Mouse (Mus musculus): ENCODE measurements at regions not wholly inside any gene's neighbourhood (a gene's known extent, or its start where the extent isn't known, plus 50 kb on each side); places are given as distances from the start of the nearest gene placed in this dataset.

GRCm38 (mm10) chr7:111395972-111396371 is 313.1 kb upstream of the Eif4g2 start:
- DNase-seq (ENCODE audit: low spot score), result no peak
- no peak overlapping the region for H3K4me3 ChIP-seq (ENCODE audit: low read depth, low read length)
- H3K9me3 ChIP-seq (replicated peaks), result no peaks in the 10 kb centered on the region
- H3K36me3 ChIP-seq (replicated peaks), result no peaks in the 10 kb centered on the region
- no peaks in the 10 kb centered on the region for H3K4me1 ChIP-seq (ENCODE audit: insufficient read depth, low read depth, low read length)
- TF ChIP-seq GATA1 (IDR thresholded peaks at IDR 0.05; ENCODE audit: borderline replicate concordance, low read length) (no peak), TAL1 (conservative IDR thresholded peaks at IDR 0.05; ENCODE audit: low read depth, low read length) (no peak), POLR2AphosphoS5 (IDR thresholded peaks at IDR 0.05; ENCODE audit: insufficient replicate concordance, low read depth, low read length) (no peak), GATA2 (IDR thresholded peaks at IDR 0.05; ENCODE audit: borderline replicate concordance, low read depth, low read length) (no peak)
- no peaks in the 10 kb centered on the region for H3K27me3 ChIP-seq (ENCODE audit: insufficient read depth, low read length)
- ATAC-seq (ENCODE audit: extremely low read depth, insufficient number of reproducible peaks, low FRiP score, poor library complexity, severe bottlenecking), result no peak

- no peaks in the 10 kb centered on the region for H3K4me1 ChIP-seq (ENCODE audit: insufficient read depth, low read depth, low read length)
- H3K9me3 ChIP-seq (replicated peaks), result no peaks in the 10 kb centered on the region
- DNase-seq (ENCODE audit: low spot score), result no peak
- no peak for ATAC-seq (ENCODE audit: extremely low read depth, insufficient number of reproducible peaks, low FRiP score, poor library complexity, severe bottlenecking)
- no peaks in the 10 kb centered on the region for H3K27me3 ChIP-seq (ENCODE audit: insufficient read depth, low read length)
- no peaks in the 10 kb centered on the region for H3K36me3 ChIP-seq (replicated peaks)
- no peak overlapping the region for H3K4me3 ChIP-seq (ENCODE audit: low read depth, low read length)
- no peak for TF ChIP-seq TAL1 (conservative IDR thresholded peaks at IDR 0.05; ENCODE audit: low read depth, low read length)
- no peak for TF ChIP-seq POLR2AphosphoS5 (IDR thresholded peaks at IDR 0.05; ENCODE audit: insufficient replicate concordance, low read depth, low read length)
Observed at GRCm38 (mm10) chr7:111395111-111395510, 312.3 kb upstream of the Eif4g2 start.

- TF ChIP-seq POLR2AphosphoS5 (IDR thresholded peaks at IDR 0.05; ENCODE audit: insufficient replicate concordance, low read depth, low read length), result no peak
- TF ChIP-seq CTCF (IDR thresholded peaks at IDR 0.05; ENCODE audit: low read depth, low read length), result no peak
- no peak for TF ChIP-seq GATA2 (IDR thresholded peaks at IDR 0.05; ENCODE audit: borderline replicate concordance, low read depth, low read length)
- TF ChIP-seq TAL1 (conservative IDR thresholded peaks at IDR 0.05; ENCODE audit: low read depth, low read length), result no peak
- H3K9me3 ChIP-seq (replicated peaks), result peaks cover 2% of the 10 kb centered on the region; the same call in 1 of the 2 replicates
- H3K4me1 ChIP-seq (ENCODE audit: insufficient read depth, low read depth, low read length), result no peaks in the 10 kb centered on the region
- no peaks in the 10 kb centered on the region for H3K27me3 ChIP-seq (ENCODE audit: insufficient read depth, low read length)
- no peak overlapping the region for H3K4me3 ChIP-seq (ENCODE audit: low read depth, low read length)
- no peaks in the 10 kb centered on the region for H3K36me3 ChIP-seq (replicated peaks)
- ATAC-seq (ENCODE audit: extremely low read depth, insufficient number of reproducible peaks, low FRiP score, poor library complexity, severe bottlenecking) (no peak), DNase-seq (ENCODE audit: low spot score) (no peak)
Observed at GRCm38 (mm10) chr7:111393846-111394245, 311.0 kb upstream of the Eif4g2 start.

- Histone ChIP-seq H3K4me1 (ENCODE audit: insufficient read depth, low read depth, low read length) (no peaks in the 10 kb centered on the region), H3K4me3 (ENCODE audit: low read depth, low read length) (no peak overlapping the region), H3K36me3 (replicated peaks) (no peaks in the 10 kb centered on the region), H3K27me3 (ENCODE audit: insufficient read depth, low read length) (no peaks in the 10 kb centered on the region), H3K9me3 (replicated peaks) (peaks cover 2% of the 10 kb centered on the region; the same call in 1 of the 2 replicates)
- no peak for DNase-seq (ENCODE audit: low spot score)
- ATAC-seq (ENCODE audit: extremely low read depth, insufficient number of reproducible peaks, low FRiP score, poor library complexity, severe bottlenecking), result no peak
- TF ChIP-seq CTCF (IDR thresholded peaks at IDR 0.05; ENCODE audit: low read depth, low read length) (no peak), POLR2AphosphoS5 (IDR thresholded peaks at IDR 0.05; ENCODE audit: insufficient replicate concordance, low read depth, low read length) (no peak), GATA1 (IDR thresholded peaks at IDR 0.05; ENCODE audit: borderline replicate concordance, low read length) (no peak), TAL1 (conservative IDR thresholded peaks at IDR 0.05; ENCODE audit: low read depth, low read length) (no peak), GATA2 (IDR thresholded peaks at IDR 0.05; ENCODE audit: borderline replicate concordance, low read depth, low read length) (no peak)
Observed at GRCm38 (mm10) chr7:111389690-111390089, 306.9 kb upstream of the Eif4g2 start.

- DNase-seq (ENCODE audit: low spot score) (no peak), ATAC-seq (ENCODE audit: extremely low read depth, insufficient number of reproducible peaks, low FRiP score, poor library complexity, severe bottlenecking) (no peak)
- peaks cover 2% of the 10 kb centered on the region; the same call in 1 of the 2 replicates for H3K27me3 ChIP-seq (ENCODE audit: insufficient read depth, low read length)
- TF ChIP-seq GATA1 (IDR thresholded peaks at IDR 0.05; ENCODE audit: borderline replicate concordance, low read length), result no peak
- no peak for TF ChIP-seq POLR2AphosphoS5 (IDR thresholded peaks at IDR 0.05; ENCODE audit: insufficient replicate concordance, low read depth, low read length)
- no peak for TF ChIP-seq GATA2 (IDR thresholded peaks at IDR 0.05; ENCODE audit: borderline replicate concordance, low read depth, low read length)
- no peak for TF ChIP-seq CTCF (IDR thresholded peaks at IDR 0.05; ENCODE audit: low read depth, low read length)
- TF ChIP-seq TAL1 (conservative IDR thresholded peaks at IDR 0.05; ENCODE audit: low read depth, low read length), result no peak
- no peaks in the 10 kb centered on the region for H3K36me3 ChIP-seq (replicated peaks)
- H3K4me1 ChIP-seq (ENCODE audit: insufficient read depth, low read depth, low read length), result no peaks in the 10 kb centered on the region
- peaks cover 5% of the 10 kb centered on the region for H3K9me3 ChIP-seq (replicated peaks)
- H3K4me3 ChIP-seq (ENCODE audit: low read depth, low read length), result no peak overlapping the region
Observed at GRCm38 (mm10) chr7:111374534-111374933, 291.7 kb upstream of the Eif4g2 start.

GRCm38 (mm10) chr7:111373380-111374173 is 290.7 kb upstream of the Eif4g2 start:
- ATAC-seq (ENCODE audit: extremely low read depth, insufficient number of reproducible peaks, low FRiP score, poor library complexity, severe bottlenecking) (no peak), DNase-seq (ENCODE audit: low spot score) (no peak)
- no peaks in the 10 kb centered on the region for H3K36me3 ChIP-seq (replicated peaks)
- H3K9me3 ChIP-seq (replicated peaks), result peaks cover 5% of the 10 kb centered on the region
- H3K27me3 ChIP-seq (ENCODE audit: insufficient read depth, low read length), result peaks cover 2% of the 10 kb centered on the region; the same call in 1 of the 2 replicates
- TF ChIP-seq GATA1 (IDR thresholded peaks at IDR 0.05; ENCODE audit: borderline replicate concordance, low read length), result no peak
- no peak for TF ChIP-seq POLR2AphosphoS5 (IDR thresholded peaks at IDR 0.05; ENCODE audit: insufficient replicate concordance, low read depth, low read length)
- TF ChIP-seq GATA2 (IDR thresholded peaks at IDR 0.05; ENCODE audit: borderline replicate concordance, low read depth, low read length), result no peak
- no peak for TF ChIP-seq TAL1 (conservative IDR thresholded peaks at IDR 0.05; ENCODE audit: low read depth, low read length)
- TF ChIP-seq CTCF (IDR thresholded peaks at IDR 0.05; ENCODE audit: low read depth, low read length), result no peak
- no peak overlapping the region for H3K4me3 ChIP-seq (ENCODE audit: low read depth, low read length)
- no peaks in the 10 kb centered on the region for H3K4me1 ChIP-seq (ENCODE audit: insufficient read depth, low read depth, low read length)

All from G1E (cell line).